Mouse (Mus musculus): ENCODE measurements around the gene Zfand3. TPM values are rescaled to one million over a fixed set of nuclear protein-coding genes. Genes with fewer than 3 reads are reported as not detected.

The Zfand3 gene
- total RNA-seq, 2 experiments from 2014 or later = 99.7 to 103 TPM

DNA sequence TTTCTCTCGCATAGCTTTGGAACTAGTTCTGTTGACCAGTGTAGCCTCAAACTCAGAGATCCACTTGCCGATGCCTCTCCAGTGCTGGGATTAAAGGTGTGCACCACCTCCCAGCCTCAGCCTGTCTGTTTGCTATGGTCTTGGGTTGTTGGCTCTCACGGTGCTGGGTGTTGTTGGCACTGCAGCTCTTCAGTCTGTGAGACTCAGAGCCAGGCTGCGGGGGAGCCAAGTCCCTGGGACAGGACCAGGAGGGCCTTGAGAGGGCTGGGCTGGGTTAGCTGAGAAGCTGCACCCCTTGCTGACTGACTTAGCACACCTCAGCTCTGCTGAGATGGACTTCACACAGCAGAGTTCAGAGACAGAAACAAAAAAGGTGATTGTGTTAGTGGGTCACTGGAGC lies 195.8 kb downstream of the Zfand3 start:
- Histone ChIP-seq H3K27ac (peak overlapping the region; percentile 38; the same call in 1 of the 2 replicates), H3K4me3 (no peak overlapping the region)
- intact Hi-C loops (cut with DNase I) = loop anchor here (5.0 kb wide), 2 partner anchors 257 to 313 kb away; no protein-coding TSS in a partner anchor
- TF ChIP-seq CTCF (IDR thresholded peaks at IDR 0.05) = no peak
- no peak for DNase-seq (ENCODE audit: extremely low spot score in 1 of 2, low spot score in 2 of 2)

DNA sequence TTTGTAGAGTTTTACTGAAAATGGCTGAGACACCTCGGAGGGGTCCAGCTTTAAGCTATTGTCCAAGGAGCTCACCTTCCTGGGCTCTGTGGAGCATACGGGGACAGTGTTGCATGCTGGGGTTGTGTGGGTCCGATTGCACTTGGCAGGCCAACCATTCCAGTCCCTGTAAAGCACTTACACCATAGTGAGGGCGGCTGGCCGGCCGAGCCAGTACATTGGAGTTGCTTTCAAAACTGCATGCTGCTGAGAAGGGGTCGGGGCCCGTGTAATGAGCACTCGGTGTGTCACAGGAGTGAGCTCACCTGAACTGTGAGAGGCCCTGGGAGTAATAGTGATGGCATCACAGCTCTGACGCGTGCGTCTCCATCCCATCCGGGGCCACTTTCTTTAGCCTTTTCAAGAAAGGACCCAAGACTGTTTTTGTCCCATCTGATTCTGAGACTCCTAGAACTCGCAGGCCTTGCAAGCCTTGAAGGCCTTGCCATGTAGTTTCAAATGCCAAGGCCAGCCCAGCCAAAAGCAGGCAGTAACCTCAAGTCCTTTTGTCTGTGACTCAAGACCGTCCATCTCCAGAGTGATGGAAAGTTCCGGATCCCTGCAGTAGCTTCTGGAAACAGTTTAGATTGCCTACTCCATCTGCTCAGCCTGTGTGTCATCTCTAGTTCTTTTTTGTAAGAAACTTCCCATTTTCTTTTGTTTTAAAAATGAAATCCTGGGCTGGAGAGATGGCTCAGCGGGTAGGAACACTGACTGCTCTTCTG lies 200.7 kb downstream of the Zfand3 start:
- intact Hi-C loops (cut with DNase I) = no loop called here
- DNase-seq (ENCODE audit: extremely low spot score in 1 of 2, low spot score in 2 of 2) = no peak
- H3K4me3 ChIP-seq = no peak overlapping the region
- peak overlapping the region; percentile 67 for H3K27ac ChIP-seq
- TF ChIP-seq CTCF (IDR thresholded peaks at IDR 0.05) = no peak

DNA sequence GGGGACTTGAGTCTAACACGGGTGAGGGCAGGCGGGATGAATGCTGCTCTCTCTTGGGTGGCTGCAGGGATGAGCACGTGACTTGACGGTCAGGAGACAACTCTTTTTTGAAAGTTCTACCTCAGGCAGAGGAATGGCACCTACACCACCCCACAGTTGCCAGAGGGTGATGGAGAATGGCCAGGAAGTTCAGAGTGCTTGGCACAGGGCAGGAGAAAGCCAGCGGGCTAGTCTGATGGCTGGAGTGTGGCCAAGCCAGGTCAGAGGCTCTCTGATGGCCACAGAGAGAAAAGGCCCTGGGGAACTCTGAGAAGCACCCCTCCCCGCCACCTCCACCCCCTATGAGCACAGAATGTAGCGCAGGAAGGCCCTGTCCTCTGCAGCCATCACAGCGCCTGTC lies 205.7 kb downstream of the Zfand3 start:
- Histone ChIP-seq H3K27ac (no peak overlapping the region), H3K4me3 (no peak overlapping the region)
- intact Hi-C loops (cut with DNase I) = no loop called here
- no peak for DNase-seq (ENCODE audit: extremely low spot score in 1 of 2, low spot score in 2 of 2)
- TF ChIP-seq CTCF (IDR thresholded peaks at IDR 0.05) = no peak

DNA sequence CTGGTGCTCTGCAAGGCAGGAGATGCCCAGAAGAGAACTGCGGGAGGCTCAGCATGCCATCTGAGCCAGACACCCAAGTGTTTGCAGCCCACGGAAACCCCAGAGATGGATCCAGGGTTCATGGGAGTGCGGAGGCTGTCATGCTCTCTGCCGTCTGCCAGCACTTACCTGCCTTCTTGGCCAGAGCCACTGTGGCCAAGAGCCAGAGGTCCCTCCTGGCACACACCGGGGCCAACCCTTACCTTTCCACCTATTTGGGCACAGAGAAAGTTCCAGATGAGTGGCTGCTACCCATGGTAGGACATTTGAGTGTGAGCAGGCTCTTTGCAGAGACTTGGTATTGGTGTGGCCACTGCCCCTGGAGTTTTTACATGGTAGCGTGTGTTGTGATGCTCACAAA lies 206.4 kb downstream of the Zfand3 start:
- Histone ChIP-seq H3K27ac (peak overlapping the region; percentile 50; the same call in 1 of the 2 replicates), H3K4me3 (no peak overlapping the region)
- intact Hi-C loops (cut with DNase I) = no loop called here
- TF ChIP-seq CTCF (IDR thresholded peaks at IDR 0.05) = no peak
- no peak for DNase-seq (ENCODE audit: extremely low spot score in 1 of 2, low spot score in 2 of 2)

DNA sequence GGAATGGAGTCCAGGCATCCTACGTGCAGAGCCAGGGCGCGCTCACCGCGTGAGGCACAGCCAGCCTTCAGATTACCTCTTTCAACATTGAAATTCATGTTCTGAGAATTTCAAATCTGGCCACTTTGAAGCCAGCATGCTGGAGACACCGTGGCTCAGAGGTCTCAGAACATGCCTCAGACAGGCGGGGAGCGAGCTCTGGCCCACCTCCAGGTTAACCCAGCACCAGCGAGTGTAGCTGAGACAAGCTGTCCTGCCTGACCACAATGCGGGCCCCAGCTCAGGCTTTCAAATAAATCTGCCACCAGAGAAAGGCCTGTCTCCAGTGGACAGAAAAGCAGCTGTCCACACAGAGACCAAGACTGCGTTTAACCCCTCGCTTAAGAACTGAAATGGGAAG lies 208.1 kb downstream of the Zfand3 start:
- Histone ChIP-seq H3K27ac (peak overlapping the region; percentile 44), H3K4me3 (no peak overlapping the region)
- TF ChIP-seq CTCF (IDR thresholded peaks at IDR 0.05) = no peak
- DNase-seq (ENCODE audit: extremely low spot score in 1 of 2, low spot score in 2 of 2) = no peak
- intact Hi-C loops (cut with DNase I) = no loop called here

DNA sequence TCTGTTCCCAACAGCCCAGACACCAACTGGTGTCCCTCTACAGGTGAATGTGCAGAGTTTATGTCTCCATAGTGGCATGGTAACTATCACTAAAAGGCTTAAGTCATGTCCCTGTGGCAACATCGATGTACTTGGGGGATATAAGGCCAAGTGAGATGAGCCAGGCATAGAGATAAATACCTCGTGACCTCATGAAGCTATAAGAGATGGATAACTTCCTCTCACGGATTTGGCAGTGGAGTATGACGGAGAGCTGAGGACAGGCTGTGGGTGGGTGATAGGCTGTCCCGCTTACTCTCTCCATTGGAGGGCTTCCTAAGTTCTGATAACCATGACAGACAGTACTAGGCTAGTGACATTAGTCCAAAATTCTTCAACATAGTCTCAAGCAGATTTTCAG lies 208.8 kb downstream of the Zfand3 start:
- DNase-seq (ENCODE audit: extremely low spot score in 1 of 2, low spot score in 2 of 2) = no peak
- H3K4me3 ChIP-seq = no peak overlapping the region
- no peak overlapping the region for H3K27ac ChIP-seq
- TF ChIP-seq CTCF (IDR thresholded peaks at IDR 0.05) = no peak
- intact Hi-C loops (cut with DNase I) = no loop called here

DNA sequence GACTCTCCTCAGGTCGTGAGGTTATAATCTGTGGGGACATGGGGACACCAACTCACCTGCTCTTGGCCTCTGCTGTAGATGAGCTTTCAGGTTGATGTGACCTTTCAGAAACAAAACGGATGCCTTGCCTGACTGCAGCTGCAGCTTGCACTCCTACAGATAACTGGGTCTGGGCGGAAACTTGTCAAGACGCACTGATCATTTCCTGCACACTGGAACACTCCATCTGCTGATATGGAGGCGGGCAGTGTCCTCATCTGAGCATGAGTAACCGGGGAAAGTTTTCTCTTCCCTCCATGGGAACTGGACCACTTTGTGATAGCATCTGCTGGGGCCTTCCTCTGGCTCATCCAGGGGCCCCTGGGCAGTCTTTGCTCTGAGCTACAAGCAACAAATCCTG lies 209.9 kb downstream of the Zfand3 start:
- DNase-seq (ENCODE audit: extremely low spot score in 1 of 2, low spot score in 2 of 2) = peak; percentile 55 to 59
- Histone ChIP-seq H3K27ac (peak overlapping the region; percentile 81), H3K4me3 (no peak overlapping the region)

DNA sequence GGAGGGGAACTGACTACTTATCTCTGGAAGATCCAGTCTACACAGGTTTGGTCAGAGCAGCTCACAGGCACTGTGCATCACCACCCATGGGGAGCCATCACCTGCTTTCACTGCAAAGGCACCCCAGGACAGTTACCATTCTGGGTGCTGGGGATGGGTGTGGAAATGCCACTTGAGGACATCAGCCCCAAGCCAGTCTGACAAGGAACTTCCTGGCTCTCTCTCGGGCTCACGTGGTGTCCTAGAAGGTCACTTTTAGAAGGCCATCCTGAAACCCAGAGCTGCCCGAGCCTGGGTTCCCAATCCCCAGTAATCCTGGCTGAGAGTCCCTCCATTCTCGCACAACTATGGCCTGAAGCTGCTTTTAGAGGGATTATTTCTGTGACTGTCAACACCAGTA lies 211.2 kb downstream of the Zfand3 start:
- no peak for TF ChIP-seq CTCF (IDR thresholded peaks at IDR 0.05)
- no peak overlapping the region for H3K4me3 ChIP-seq
- intact Hi-C loops (cut with DNase I) = no loop called here
- DNase-seq (ENCODE audit: extremely low spot score in 1 of 2, low spot score in 2 of 2) = no peak
- no peak overlapping the region for H3K27ac ChIP-seq

More for the DNA sequence above, 209.9 kb downstream of the Zfand3 start:
- intact Hi-C loops (cut with DNase I) = no loop called here
- no peak for TF ChIP-seq CTCF (IDR thresholded peaks at IDR 0.05)

DNA sequence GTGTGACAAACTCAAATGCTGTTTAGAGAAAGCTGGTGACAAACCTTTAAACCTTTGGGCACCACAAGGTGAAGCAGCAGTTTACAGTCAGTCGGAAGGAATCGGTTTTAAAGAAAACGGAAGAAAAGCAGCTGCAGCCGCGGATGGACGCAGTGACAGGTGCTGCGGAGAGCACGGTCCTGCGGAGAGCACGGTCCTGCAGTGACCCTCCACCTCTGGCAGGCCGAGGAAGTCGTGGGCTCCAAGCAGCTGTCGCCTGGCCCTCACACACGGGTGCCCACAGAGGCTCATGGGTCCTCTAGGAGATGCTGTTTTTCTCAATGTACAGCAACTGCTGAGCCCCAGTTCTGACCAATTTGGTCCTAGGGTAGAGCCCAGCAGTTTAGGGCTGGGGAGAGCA lies 217.1 kb downstream of the Zfand3 start:
- H3K27ac ChIP-seq = no peak overlapping the region
- no peak for TF ChIP-seq CTCF (IDR thresholded peaks at IDR 0.05)
- no peak for DNase-seq (ENCODE audit: extremely low spot score in 1 of 2, low spot score in 2 of 2)
- no peak overlapping the region for H3K4me3 ChIP-seq
- intact Hi-C loops (cut with DNase I) = no loop called here

DNA sequence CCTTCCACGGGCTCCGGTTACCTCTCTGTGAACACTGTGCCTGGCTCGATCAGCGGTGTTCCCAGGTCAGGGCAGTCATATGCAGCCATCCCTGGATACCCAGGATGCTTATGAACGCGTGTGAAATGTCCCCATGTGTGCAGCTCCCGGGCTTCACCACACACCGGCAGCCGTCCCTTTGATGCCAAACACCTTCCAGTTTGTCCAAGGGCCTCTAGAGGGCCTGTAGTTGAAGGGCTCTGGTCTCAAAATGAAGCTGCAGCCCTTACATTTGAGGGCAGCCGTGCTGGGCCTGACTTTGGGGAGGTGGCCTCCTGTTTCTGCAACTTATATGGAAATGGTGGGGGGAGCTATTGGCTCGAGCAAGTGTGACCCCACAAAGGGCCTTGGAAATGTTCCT lies 217.8 kb downstream of the Zfand3 start:
- no peak overlapping the region for H3K4me3 ChIP-seq
- H3K27ac ChIP-seq = no peak overlapping the region
- no peak; the same call in 1 of the 2 replicates for TF ChIP-seq CTCF (IDR thresholded peaks at IDR 0.05)
- intact Hi-C loops (cut with DNase I) = no loop called here
- DNase-seq (ENCODE audit: extremely low spot score in 1 of 2, low spot score in 2 of 2) = no peak

DNA sequence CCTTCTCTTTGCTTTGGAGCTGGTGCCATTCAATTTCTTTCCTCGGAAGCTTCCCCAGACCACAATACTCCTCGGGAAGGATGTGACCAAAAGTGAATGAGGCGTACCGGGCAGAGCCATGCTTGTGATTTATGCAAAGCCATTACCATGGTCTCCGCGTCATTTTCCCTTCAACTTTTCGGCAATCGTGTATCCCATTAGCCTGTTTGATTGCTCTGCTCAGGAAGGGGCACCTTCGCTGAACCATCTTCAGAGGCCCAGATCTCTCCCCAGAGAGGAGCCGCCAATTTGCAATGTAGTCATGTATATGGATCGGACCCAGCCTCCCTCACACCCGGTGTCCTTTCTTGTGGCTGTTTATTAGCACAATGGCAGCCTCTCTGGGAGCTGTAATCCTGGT lies 218.3 kb downstream of the Zfand3 start:
- no peak for TF ChIP-seq CTCF (IDR thresholded peaks at IDR 0.05)
- no peak overlapping the region for H3K27ac ChIP-seq
- intact Hi-C loops (cut with DNase I) = no loop called here
- no peak overlapping the region for H3K4me3 ChIP-seq
- no peak for DNase-seq (ENCODE audit: extremely low spot score in 1 of 2, low spot score in 2 of 2)

DNA sequence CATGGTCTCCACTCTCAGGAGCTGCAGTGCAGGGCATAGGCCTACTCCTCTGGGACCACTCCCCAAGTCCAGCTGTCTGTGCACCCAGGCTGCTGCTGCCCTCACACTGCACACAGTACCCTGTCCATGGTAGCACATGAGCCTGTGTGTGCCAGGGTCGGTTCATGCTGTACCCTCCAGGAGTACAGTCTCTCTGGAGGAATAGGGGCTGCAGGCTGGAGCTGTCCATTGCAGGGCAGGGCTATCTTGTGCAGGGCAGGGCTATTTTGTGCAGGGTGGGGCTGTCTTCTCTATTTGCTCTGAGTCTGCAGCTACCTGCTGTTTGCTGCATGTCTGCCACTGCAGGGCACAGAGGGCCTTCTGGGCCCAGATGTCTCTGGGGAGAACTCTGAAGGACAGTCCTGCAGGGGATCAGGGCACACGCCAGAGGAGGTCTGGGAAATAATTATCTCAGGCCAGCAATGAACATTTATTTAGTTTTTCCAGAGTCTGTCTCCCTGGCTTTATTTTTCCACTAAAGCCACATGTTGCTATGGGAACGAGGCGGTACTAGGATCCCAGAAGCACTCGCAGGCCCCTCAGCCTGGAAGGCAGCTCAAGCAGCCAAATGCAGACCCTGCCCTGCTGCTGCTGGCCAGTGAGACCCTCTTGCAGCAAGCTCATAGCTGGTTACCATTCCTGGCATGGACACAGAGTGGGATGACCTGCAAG lies 220.7 kb downstream of the Zfand3 start:
- H3K27ac ChIP-seq = no peak overlapping the region
- no peak for TF ChIP-seq CTCF (IDR thresholded peaks at IDR 0.05)
- no peak for DNase-seq (ENCODE audit: extremely low spot score in 1 of 2, low spot score in 2 of 2)
- intact Hi-C loops (cut with DNase I) = no loop called here
- no peak overlapping the region for H3K4me3 ChIP-seq
